Mouse (Mus musculus) urinary bladder, adult 2 months (tissue): ENCODE measurements at regions not wholly inside any gene's neighbourhood (a gene's known extent, or its start where the extent isn't known, plus 50 kb on each side); places are given as distances from the start of the nearest gene placed in this dataset.

Experiments
- DNase-seq: peaks from one replicate; pipeline ENCODE4 v3.0.0; 2022; ENCODE audit warnings: low spot score

GRCm38 (mm10) chr4:53915326-53915725 is 89.5 kb downstream of the Tmem38b start:
- no peak for DNase-seq

GRCm38 (mm10) chr4:53919188-53919587 is 93.3 kb downstream of the Tmem38b start:
- DNase-seq: no peak

GRCm38 (mm10) chr4:53920587-53920986 is 94.7 kb downstream of the Tmem38b start:
- no peak for DNase-seq

DNA sequence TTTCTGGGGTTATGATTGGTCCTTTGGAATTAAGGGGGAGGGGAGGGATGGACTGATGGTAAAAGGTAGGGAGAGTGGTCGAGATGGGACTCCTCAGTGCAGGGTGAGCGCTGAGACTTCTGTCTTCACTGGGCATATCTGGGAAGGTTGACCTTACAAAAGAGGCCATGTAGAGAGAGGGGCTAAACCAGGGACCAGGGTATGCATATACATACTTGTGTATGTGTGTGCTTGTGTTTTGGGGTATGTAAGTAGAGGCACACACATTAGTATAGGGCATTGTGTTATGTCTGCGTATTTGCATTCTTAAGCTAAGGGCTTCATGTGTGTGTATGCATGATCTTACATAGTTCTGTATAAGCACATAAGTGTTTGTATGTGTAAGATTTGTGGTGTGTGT is 105.2 kb downstream of the Tmem38b start:
- DNase-seq: no peak

GRCm38 (mm10) chr4:53931499-53931898 is 105.7 kb downstream of the Tmem38b start:
- DNase-seq: peak; percentile 28

- no peak for DNase-seq
These were observed 109.5 kb downstream of the Tmem38b start for GRCm38 (mm10) chr4:53935306-53935705.

GRCm38 (mm10) chr4:53948736-53949135 is 122.9 kb downstream of the Tmem38b start:
- no peak for DNase-seq

GRCm38 (mm10) chr4:53949164-53949563 is 123.3 kb downstream of the Tmem38b start:
- no peak for DNase-seq

GRCm38 (mm10) chr4:53950496-53950895 is 124.7 kb downstream of the Tmem38b start:
- DNase-seq: no peak

DNA sequence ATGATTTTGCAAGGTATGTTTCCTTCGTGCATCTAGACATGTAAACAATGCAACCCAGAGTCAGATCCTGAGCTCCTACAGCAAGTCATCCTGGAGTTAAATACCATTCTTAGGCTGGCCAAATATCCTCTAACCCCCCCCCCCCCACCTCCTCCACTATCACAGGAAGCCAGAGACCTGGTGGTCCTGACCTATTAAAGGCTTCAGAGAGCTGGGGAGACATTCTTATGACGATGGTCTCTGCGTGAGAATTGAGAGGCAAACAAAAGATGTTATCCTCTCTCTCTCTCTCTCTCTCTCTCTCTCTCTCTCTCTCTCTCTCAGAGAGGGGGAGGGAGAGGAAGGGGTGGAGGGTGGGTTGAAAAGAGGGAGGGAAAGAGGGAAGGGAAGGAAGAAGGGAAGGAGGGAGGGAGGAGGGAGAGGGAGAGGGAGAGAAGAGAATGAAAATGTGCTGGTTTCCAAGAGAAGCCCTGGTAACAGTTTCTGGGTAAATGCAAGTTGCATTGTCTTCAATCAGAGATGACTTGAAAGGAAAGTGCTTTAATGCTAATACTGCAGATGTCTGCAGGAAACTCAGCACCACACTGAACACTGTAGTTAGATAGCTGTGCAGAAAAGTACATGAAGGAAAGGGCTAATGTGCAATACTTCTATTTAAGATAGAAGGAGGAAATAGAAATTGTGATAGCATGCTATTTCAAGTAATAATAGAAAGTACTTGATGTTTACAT is 125.3 kb downstream of the Tmem38b start:
- DNase-seq: no peak

- no peak for DNase-seq
These were observed 125.9 kb downstream of the Tmem38b start for GRCm38 (mm10) chr4:53951734-53952109.

DNA sequence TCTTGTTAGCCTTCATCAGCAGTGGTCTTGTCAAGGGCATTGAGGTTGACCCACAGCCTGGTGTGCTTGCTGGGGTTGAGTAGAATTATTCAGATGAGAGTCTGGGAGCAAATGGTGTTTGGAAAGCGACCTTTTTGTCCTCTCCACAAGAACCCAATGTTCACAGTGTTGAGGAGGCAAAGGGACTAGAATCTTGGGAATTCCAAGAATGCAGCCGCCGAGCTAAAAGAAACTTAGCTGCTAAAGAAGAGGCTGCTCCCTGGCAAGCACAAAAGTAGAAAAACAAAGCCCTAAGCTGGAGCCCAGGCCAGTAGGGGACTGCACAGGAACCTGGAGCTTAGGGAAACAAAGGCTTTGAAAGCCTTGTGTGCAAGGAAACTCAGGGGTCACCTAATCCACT is 126.4 kb downstream of the Tmem38b start:
- no peak for DNase-seq

DNA sequence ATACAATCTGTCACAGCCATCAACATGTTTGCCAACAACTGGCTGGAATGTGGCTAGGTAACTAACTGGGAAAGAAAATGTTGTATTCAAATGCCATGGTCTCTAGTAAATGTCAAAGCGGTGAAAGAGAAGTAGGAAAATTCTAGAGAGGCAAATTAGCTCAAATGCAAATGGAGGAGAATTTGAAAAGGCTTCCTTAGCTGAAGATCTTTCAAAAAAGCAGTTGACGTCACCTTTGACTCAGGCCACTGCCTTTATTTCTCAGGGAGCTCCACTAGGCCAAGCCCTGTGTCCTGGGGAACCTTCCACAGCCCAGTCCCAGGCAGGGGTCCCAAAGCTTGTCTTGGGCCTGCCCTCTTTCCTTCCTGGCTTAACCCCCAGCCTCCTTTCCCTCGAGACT is 136.6 kb downstream of the Tmem38b start:
- no peak for DNase-seq

GRCm38 (mm10) chr4:53970461-53970860 is 144.6 kb downstream of the Tmem38b start:
- no peak for DNase-seq

DNA sequence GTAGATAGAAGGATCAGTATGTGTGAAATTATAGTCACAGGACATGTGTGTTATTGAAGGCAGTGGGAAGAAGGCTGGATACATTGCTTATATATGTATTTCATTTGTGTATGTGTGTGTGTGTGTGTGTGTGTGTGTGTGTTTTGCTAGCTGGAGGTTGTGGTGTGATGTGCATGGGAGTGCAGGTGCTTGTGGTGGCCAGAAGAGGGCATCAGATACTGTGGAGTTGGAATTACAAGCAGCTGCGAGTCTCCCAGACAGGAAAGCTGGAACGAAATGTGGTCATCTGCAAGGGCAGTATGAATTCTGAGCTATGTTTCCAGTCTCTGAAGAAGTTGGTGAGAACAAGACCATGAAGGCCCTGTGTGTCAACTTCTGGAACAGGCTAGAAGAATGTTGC is 145.1 kb downstream of the Tmem38b start:
- DNase-seq: no peak

GRCm38 (mm10) chr4:53976036-53976638 is 150.3 kb downstream of the Tmem38b start:
- no peak for DNase-seq

- DNase-seq: no peak
These were observed 160.9 kb downstream of the Tmem38b start for GRCm38 (mm10) chr4:53986519-53987301.

- DNase-seq: no peak
These were observed 161.7 kb downstream of the Tmem38b start for GRCm38 (mm10) chr4:53987536-53987935.

DNA sequence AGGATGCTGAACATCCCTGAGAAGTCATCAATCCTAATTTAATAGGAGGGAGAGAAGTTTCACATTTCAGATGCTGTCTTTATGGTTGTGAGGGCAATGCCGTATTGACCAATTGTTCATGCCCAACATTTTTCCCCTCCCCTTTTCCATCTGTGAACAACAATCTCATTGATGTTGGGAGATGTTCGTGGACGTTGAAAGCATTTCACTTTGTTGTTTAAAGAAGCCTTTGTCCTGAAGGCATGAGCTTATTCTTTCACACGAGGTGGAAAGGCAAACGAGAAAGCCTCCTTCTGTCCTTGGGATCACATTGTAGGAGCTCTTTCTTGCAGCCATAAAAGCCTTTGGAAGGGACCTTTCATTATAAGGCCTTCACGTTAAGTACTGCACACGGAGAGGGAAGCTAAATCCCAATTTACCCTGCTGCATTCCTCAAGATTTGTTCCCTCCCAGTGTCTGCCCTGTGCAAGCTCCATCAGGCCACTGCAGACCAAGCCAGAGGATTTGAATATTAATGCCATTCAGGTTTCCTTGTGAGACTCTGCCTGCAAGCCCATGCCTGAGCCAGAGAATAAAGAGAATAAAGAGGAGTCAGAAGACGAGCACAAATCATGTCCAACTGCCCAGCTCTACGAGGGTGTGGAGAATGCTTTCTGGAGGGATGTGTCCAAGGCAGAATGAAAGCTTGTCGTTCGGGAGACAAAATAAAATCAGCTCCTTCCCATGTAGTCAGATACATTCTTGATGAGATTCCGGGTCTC is 195.4 kb downstream of the Tmem38b start:
- DNase-seq: no peak

- DNase-seq: no peak
These were observed 196.1 kb downstream of the Tmem38b start for GRCm38 (mm10) chr4:54021861-54022385.

GRCm38 (mm10) chr4:54026919-54027318 is 201.1 kb downstream of the Tmem38b start:
- DNase-seq: no peak
